Mouse (Mus musculus): Measurements from ENCODE around the gene Spag4. TPM values are rescaled to one million over a fixed set of nuclear protein-coding genes. Genes with fewer than 3 reads are reported as not detected.

The Spag4 gene
- total RNA-seq (2021) = 1 to 10 TPM in 1 of 2 experiments, under 1 TPM in 1; 0.87 to 1.5 TPM

GRCm38 (mm10) chr2:156065099-156066041 lies at the start of gene Spag4:
Gene Spag4 (plus strand): TSS chr2:156065175.
- intact Hi-C loops (cut with DNase I) = no loop called here
- DNase-seq = peak; percentile 70 to 73

GRCm38 (mm10) chr2:156018106-156018505 lies 46.9 kb upstream of the Spag4 start:
- intact Hi-C loops (cut with DNase I) = no loop called here
- no peak for DNase-seq

GRCm38 (mm10) chr2:156021219-156021618 lies 43.8 kb upstream of the Spag4 start:
- intact Hi-C loops (cut with DNase I) = no loop called here
- DNase-seq = no peak

- intact Hi-C loops (cut with DNase I) = no loop called here
- DNase-seq = no peak
Observed at GRCm38 (mm10) chr2:156021765-156022164, 43.2 kb upstream of the Spag4 start.

- no peak for DNase-seq
- intact Hi-C loops (cut with DNase I) = no loop called here
Observed at GRCm38 (mm10) chr2:156025482-156025881, 39.5 kb upstream of the Spag4 start.

- intact Hi-C loops (cut with DNase I) = no loop called here
- no peak for DNase-seq
Observed at GRCm38 (mm10) chr2:156039390-156039789, 25.6 kb upstream of the Spag4 start.

GRCm38 (mm10) chr2:156042903-156043302 lies 22.1 kb upstream of the Spag4 start:
- intact Hi-C loops (cut with DNase I) = no loop called here
- DNase-seq = no peak

- intact Hi-C loops (cut with DNase I) = no loop called here
- no peak for DNase-seq
Observed at GRCm38 (mm10) chr2:156047929-156048328, 17.0 kb upstream of the Spag4 start.

- DNase-seq = no peak
- intact Hi-C loops (cut with DNase I) = no loop called here
Observed at GRCm38 (mm10) chr2:156052816-156053215, 12.2 kb upstream of the Spag4 start, which contains the start of gene Fer1l4. Gene Fer1l4 (minus strand): TSS chr2:156052947.

GRCm38 (mm10) chr2:156066126-156066525 lies 1.2 kb downstream of the Spag4 start:
- intact Hi-C loops (cut with DNase I) = no loop called here
- DNase-seq = no peak

- no peak for DNase-seq
- intact Hi-C loops (cut with DNase I) = no loop called here
Observed at GRCm38 (mm10) chr2:156067916-156068315, 2.9 kb downstream of the Spag4 start.

- intact Hi-C loops (cut with DNase I) = no loop called here
Observed at GRCm38 (mm10) chr2:156071236-156071635, 6.3 kb downstream of the Spag4 start.

GRCm38 (mm10) chr2:156073725-156074124 lies 8.8 kb downstream of the Spag4 start:
- intact Hi-C loops (cut with DNase I) = no loop called here
- peak; percentile 26 for DNase-seq

More at GRCm38 (mm10) chr2:156071236-156071635, 6.3 kb downstream of the Spag4 start:
- DNase-seq = no peak

- intact Hi-C loops (cut with DNase I) = no loop called here
- DNase-seq = no peak
Observed at GRCm38 (mm10) chr2:156077461-156077860, 12.5 kb downstream of the Spag4 start.

- no peak for DNase-seq
- intact Hi-C loops (cut with DNase I) = no loop called here
Observed at GRCm38 (mm10) chr2:156078421-156079182, 13.6 kb downstream of the Spag4 start.

GRCm38 (mm10) chr2:156079183-156079560 lies 14.2 kb downstream of the Spag4 start:
- intact Hi-C loops (cut with DNase I) = no loop called here
- DNase-seq = no peak

GRCm38 (mm10) chr2:156079674-156080073 lies 14.7 kb downstream of the Spag4 start:
- DNase-seq = no peak
- intact Hi-C loops (cut with DNase I) = no loop called here

- intact Hi-C loops (cut with DNase I) = no loop called here
- no peak for DNase-seq
Observed at GRCm38 (mm10) chr2:156080391-156080790, 15.4 kb downstream of the Spag4 start.

GRCm38 (mm10) chr2:156084541-156084940 lies 19.6 kb downstream of the Spag4 start:
- intact Hi-C loops (cut with DNase I) = no loop called here
- DNase-seq = no peak

- intact Hi-C loops (cut with DNase I) = no loop called here
- no peak for DNase-seq
Observed at GRCm38 (mm10) chr2:156087391-156088110, 22.6 kb downstream of the Spag4 start.

- DNase-seq = no peak
- intact Hi-C loops (cut with DNase I) = no loop called here
Observed at GRCm38 (mm10) chr2:156089799-156090198, 24.8 kb downstream of the Spag4 start.

Measured in heart, postnatal 36 days (tissue).